Mouse (Mus musculus) limb, embryonic 13.5 days (tissue): ENCODE results near the gene Arhgef17. TPM values are rescaled to one million over a fixed set of nuclear protein-coding genes. Genes with fewer than 3 reads are reported as not detected.

Experiments used
- ATAC-seq: fragments of 200-750 bp; cut with Nextera tagmentation; 2 replicates; pipeline ENCODE4 v1.8.0; 2017; ENCODE audit warnings: low read depth, moderate number of reproducible peaks, moderate TSS enrichment; ENCODE audit not compliant: low FRiP score
- H3K27ac ChIP-seq: fragments of 300-500 bp; sonication (generic); 2 replicates; pipeline ENCODE4 v1.5.1; 2015; ENCODE audit warnings: inconsistent platforms, mild to moderate bottlenecking, moderate library complexity
- H3K27me3 ChIP-seq: fragments of 300-500 bp; sonication (generic); 2 replicates; pipeline ENCODE4 v1.6.1; 2015; ENCODE audit warnings: mild to moderate bottlenecking, inconsistent platforms
- H3K36me3 ChIP-seq: fragments of 300-500 bp; sonication (generic); 2 replicates; pipeline ENCODE4 v1.6.1; 2015; ENCODE audit warnings: inconsistent platforms, mild to moderate bottlenecking, moderate library complexity
- H3K4me1 ChIP-seq: fragments of 300-500 bp; sonication (generic); 2 replicates; pipeline ENCODE4 v1.6.1; 2015; ENCODE audit warnings: inconsistent platforms
- H3K4me2 ChIP-seq: fragments of 300-500 bp; sonication (generic); replicated peaks from 2 replicates; pipeline ENCODE4 v1.6.1; 2015; ENCODE audit warnings: inconsistent platforms, mild to moderate bottlenecking, moderate library complexity
- H3K4me3 ChIP-seq: fragments of 300-500 bp; sonication (generic); 2 replicates; pipeline ENCODE4 v1.5.1; 2015; ENCODE audit warnings: moderate library complexity, mild to moderate bottlenecking, inconsistent platforms
- H3K9ac ChIP-seq: fragments of 300-500 bp; sonication (generic); 2 replicates; pipeline ENCODE4 v1.6.1; 2015; ENCODE audit warnings: mild to moderate bottlenecking, inconsistent platforms
- H3K9me3 ChIP-seq: fragments of 300-500 bp; sonication (generic); 2 replicates; pipeline ENCODE4 v1.6.1; 2016; ENCODE audit warnings: inconsistent platforms
- WGBS: fragments of 180-500 bp; shearing (Covaris S2); methylation state at CpG from one replicate; pipeline ENCODE4 v1.1.7; 2015; 5-methylcytosine and 5-hydroxymethylcytosine counted together
- polyA plus RNA-seq: library from polyadenylated mRNA; unstranded; fragments of >200 nt; fragmentation: Nextera tagmentation; extraction: Ambion mirVana; gene quantifications from 2 replicates; pipeline ENCODE4 v1.2.1, GENCODE M21; 2015

Gene Arhgef17
- polyA plus RNA-seq, 1 experiment from 2014 or later: 8.0 TPM

DNA sequence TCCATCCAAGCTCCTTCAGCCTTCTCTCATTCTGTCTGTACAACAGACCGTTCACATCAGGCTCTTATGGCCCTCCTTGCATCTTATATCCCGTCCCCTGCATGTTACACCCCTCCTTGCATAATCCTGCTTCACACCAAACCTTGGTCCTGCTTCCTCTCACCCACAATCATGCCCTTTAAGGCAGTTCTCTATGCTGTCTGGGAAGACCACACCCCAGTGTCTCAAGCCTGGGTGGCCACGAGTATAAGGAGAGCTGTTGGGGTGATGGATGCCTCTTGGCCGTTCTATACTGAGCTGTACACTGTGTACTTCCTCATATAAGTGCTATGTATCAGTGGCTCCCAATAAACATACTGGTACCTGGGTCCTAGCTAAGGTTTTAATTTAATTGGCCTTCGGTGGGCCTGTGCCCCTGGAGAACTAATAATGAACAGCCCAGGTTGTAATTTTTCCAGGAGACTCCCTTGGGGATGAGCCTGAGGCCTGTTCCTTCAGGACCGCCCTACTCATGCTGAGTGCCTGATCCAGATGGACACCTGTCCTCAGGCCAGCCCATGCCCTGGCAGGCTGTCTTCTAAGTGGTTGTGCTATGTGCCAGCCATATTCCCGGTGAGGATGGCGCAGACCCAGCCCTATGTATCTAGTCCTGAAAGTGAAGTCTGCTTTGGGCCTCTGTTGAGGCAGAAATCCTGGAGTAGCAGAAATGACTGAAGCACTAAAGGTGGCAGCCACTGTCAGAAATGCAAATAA lies 61.9 kb downstream of the Arhgef17 start:
- H3K27ac ChIP-seq: no peak overlapping the region
- H3K4me2 ChIP-seq: no peak overlapping the region
- no peaks in the 10 kb centered on the region for H3K9me3 ChIP-seq
- H3K27me3 ChIP-seq: no peaks in the 10 kb centered on the region
- 81% methylated on average over 8 of the region's 8 CpGs for WGBS
- H3K4me3 ChIP-seq: no peak overlapping the region
- H3K4me1 ChIP-seq: 0 out of 2 replicates have a peak, but pooled peaks cover 6% of the 10 kb centered on the region
- ATAC-seq: no peak
- no peak overlapping the region for H3K9ac ChIP-seq
- H3K36me3 ChIP-seq: peaks cover 46% of the 10 kb centered on the region

DNA sequence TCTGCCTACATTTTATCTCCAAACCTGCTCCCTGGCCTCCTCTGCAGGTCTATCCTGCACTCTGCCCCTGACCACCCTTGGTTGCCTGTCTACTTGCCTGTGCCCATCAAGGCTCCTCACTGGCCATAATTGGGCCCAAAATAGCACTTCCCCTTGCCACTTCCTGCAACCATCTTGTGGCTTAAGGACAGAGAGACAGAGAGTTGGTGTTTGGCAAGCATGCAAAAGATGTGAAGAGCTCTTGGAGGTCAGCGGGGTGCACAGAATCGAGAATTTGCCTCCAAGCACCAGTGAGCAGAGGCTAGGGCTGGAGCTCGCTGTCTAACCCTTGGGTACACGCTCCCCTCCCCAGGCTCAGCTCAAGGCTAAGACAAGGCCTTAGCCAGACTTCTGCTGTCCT lies 63.4 kb downstream of the Arhgef17 start:
- Histone ChIP-seq H3K27me3 (no peaks in the 10 kb centered on the region), H3K27ac (peak overlapping the region; percentile 28; the same call in 1 of the 2 replicates), H3K4me2 (no peak overlapping the region), H3K36me3 (peaks cover 32% of the 10 kb centered on the region), H3K9me3 (no peaks in the 10 kb centered on the region), H3K4me1 (0 out of 2 replicates have a peak, but pooled peaks cover 6% of the 10 kb centered on the region), H3K4me3 (no peak overlapping the region), H3K9ac (no peak overlapping the region)
- WGBS: 77% methylated on average over 4 of the region's 4 CpGs
- ATAC-seq: no peak

DNA sequence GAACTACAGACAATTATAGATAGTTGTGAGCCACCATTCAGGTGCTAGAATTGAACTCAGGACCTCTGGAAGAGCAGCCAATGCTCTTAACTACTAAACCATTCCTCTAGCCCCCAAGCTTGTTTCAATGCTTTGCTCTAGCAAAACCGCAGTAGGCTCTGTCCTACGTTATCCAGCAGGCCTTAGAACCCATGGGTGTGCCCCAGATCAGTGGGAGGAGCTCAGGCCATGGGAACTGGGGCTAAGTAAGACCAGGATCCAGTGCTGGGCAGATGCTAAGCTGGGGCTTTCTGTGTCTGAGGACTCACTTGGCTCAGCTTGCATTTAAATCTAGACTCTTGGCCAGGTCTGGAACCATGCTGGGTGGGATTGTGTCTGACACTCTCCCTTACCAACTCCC lies 64.3 kb downstream of the Arhgef17 start:
- Histone ChIP-seq H3K4me2 (no peak overlapping the region), H3K4me3 (no peak overlapping the region), H3K36me3 (peaks cover 22% of the 10 kb centered on the region), H3K27ac (no peak overlapping the region), H3K9ac (no peak overlapping the region), H3K27me3 (no peaks in the 10 kb centered on the region), H3K9me3 (no peaks in the 10 kb centered on the region), H3K4me1 (0 out of 2 replicates have a peak, but pooled peaks cover 8% of the 10 kb centered on the region)
- ATAC-seq: no peak
- 47% methylated on average over 2 of the region's 2 CpGs for WGBS

DNA sequence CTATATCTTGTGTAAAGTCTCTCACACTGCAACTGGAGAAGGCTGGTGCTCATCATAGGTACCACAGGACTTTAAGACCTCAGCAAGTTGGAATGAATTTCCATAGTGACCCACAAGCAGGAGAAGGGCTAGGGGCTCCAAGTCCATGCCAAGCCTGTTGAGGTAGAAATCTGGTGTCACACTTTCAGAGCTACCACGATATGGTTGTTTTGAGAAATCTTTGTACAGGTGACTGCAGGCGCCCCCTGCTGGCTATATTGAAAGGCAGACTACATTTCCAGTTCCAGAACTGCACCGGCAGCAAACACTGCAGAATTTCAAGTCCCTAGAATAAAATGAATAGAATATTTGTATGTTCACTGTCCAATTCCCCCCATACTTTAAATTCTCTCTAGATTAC lies 65.2 kb downstream of the Arhgef17 start:
- Histone ChIP-seq H3K9ac (no peak overlapping the region), H3K36me3 (peaks cover 13% of the 10 kb centered on the region), H3K27ac (no peak overlapping the region), H3K9me3 (no peaks in the 10 kb centered on the region), H3K27me3 (no peaks in the 10 kb centered on the region), H3K4me2 (no peak overlapping the region), H3K4me3 (no peak overlapping the region), H3K4me1 (peaks cover 15% of the 10 kb centered on the region)
- ATAC-seq: no peak
- 11% methylated on average over 3 of the region's 3 CpGs for WGBS

DNA sequence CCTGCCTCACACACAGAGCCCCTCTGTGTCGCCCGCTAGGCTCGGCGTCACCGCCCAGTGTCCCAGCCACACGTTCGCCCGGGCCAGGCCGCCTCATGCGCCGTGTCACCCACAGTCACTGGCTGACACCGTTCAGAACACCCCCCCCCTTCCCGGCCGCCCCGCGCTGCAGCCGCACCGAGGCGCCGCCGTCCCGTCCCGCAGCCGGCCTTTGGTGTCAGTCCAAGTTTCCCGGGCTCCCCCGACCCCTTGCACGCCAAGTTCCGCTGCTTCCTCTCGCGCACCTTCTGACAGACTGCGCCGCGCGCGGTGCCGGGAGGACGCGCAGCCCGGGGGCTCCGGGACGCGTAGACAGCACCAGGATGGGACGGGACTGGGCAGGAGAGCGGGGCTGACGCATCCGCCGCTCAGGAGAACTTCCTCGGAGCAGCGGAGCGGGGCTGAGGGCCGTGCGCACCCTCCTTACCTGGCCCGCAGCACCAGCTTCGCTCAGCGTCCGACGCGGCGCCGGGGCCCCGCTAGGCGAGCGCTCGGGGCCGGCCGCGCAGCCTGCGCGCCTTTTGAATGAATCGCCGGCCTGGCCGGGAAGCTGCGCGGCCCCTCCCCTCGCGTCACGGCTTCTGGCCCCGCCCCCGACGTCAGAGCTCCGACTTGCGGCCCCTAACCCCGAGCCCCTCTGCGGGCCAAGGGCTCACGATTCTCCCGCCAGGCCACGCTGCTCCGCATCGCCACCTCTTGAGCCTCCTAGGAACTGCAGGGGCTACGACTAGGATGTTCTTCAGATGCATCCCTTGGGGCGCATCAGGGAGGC lies 68.9 kb downstream of the Arhgef17 start, which contains the start of gene Relt:
Gene Relt, minus strand, starts transcription at position 619 of the 811 bp plus-strand sequence.
- Histone ChIP-seq H3K4me2 (peak within 1 kb of the TSS; percentile 98), H3K36me3 (no peaks in the 10 kb centered on the region), H3K27me3 (no peaks in the 10 kb centered on the region), H3K4me3 (peak within 1 kb of the TSS; percentile 77), H3K9ac (peak within 1 kb of the TSS; percentile 81), H3K4me1 (peaks cover 18% of the 10 kb centered on the region), H3K9me3 (no peaks in the 10 kb centered on the region), H3K27ac (peak within 1 kb of the TSS; percentile 69)
- under 1% methylated on average over 91 of the region's 91 CpGs for WGBS
- ATAC-seq: peak; percentile 87

DNA sequence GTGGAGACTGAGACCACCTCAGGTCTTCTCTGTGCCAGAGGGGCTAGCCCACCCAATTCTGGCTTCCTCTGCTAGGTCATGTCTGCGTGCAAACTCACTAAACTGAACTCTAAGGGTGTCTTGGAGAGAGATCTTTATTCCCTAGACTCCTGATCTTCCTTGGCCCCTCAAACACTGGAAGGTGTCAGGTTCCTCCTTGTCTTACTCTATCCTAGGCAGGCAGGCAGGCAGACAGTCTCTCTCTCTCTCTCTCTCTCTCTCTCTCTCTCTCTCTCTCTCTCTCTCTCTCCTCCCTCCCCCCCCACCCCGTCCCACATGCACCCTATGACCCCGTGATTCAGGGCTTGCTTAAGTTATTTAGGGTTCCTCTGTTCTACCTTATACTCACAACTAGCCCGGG lies 69.6 kb downstream of the Arhgef17 start:
- H3K9ac ChIP-seq: peak overlapping the region; percentile 81
- peak overlapping the region; percentile 77 for H3K4me3 ChIP-seq
- H3K36me3 ChIP-seq: no peaks in the 10 kb centered on the region
- H3K9me3 ChIP-seq: no peaks in the 10 kb centered on the region
- WGBS: 10% methylated on average over 4 of the region's 4 CpGs
- ATAC-seq: no peak
- H3K27me3 ChIP-seq: no peaks in the 10 kb centered on the region
- no peak overlapping the region for H3K27ac ChIP-seq
- H3K4me2 ChIP-seq: peak overlapping the region; percentile 98
- H3K4me1 ChIP-seq: peaks cover 25% of the 10 kb centered on the region

DNA sequence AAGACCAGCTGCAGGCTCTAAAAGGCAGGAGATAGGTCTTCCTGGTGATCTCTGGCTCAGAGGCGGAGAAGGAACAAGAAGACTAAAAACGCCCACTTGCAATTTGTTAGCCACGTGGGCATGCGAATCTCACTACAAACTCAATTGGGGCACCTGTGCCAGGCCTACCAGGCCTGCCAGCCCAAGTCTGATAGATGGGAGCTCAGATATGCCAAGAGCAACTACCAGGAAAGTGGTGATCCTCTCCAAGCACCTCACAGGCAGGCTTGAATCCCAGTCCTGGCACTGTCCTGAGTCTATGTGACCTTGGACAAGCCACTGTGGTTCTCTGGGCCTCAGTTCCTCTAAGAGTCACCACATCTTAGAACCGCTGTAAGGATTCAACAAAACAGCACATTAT lies 70.7 kb downstream of the Arhgef17 start:
- ATAC-seq: no peak
- H3K27me3 ChIP-seq: no peaks in the 10 kb centered on the region
- WGBS: 94% methylated on average over 5 of the region's 5 CpGs
- no peak overlapping the region for H3K27ac ChIP-seq
- no peak overlapping the region for H3K4me2 ChIP-seq
- no peaks in the 10 kb centered on the region for H3K9me3 ChIP-seq
- H3K36me3 ChIP-seq: no peaks in the 10 kb centered on the region
- no peak overlapping the region for H3K9ac ChIP-seq
- peaks cover 33% of the 10 kb centered on the region for H3K4me1 ChIP-seq
- no peak overlapping the region for H3K4me3 ChIP-seq

DNA sequence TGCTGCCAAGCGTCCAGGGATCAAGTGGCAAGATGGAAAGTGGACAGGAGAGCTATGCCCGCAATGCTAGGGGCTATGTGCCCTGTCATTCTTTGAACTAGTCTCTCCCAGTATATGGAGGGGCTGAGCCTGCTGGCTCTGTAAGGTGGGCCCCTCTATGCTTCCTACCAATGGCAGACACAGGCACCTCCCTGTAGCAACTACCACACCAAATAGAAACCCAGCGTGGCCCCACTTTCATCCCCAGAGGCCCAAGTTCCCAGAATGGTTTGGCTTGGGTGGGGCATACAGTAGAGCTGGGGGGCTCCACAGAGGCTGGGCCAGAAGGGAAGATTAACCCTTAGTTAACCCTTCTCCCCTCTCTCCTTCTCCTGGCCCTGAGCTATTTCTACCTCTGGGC lies 71.5 kb downstream of the Arhgef17 start:
- Histone ChIP-seq H3K27me3 (no peaks in the 10 kb centered on the region), H3K4me2 (no peak overlapping the region), H3K4me3 (no peak overlapping the region), H3K36me3 (no peaks in the 10 kb centered on the region), H3K27ac (no peak overlapping the region), H3K9ac (no peak overlapping the region), H3K9me3 (no peaks in the 10 kb centered on the region), H3K4me1 (peaks cover 41% of the 10 kb centered on the region)
- no peak for ATAC-seq
- WGBS: 78% methylated on average over 3 of the region's 3 CpGs

DNA sequence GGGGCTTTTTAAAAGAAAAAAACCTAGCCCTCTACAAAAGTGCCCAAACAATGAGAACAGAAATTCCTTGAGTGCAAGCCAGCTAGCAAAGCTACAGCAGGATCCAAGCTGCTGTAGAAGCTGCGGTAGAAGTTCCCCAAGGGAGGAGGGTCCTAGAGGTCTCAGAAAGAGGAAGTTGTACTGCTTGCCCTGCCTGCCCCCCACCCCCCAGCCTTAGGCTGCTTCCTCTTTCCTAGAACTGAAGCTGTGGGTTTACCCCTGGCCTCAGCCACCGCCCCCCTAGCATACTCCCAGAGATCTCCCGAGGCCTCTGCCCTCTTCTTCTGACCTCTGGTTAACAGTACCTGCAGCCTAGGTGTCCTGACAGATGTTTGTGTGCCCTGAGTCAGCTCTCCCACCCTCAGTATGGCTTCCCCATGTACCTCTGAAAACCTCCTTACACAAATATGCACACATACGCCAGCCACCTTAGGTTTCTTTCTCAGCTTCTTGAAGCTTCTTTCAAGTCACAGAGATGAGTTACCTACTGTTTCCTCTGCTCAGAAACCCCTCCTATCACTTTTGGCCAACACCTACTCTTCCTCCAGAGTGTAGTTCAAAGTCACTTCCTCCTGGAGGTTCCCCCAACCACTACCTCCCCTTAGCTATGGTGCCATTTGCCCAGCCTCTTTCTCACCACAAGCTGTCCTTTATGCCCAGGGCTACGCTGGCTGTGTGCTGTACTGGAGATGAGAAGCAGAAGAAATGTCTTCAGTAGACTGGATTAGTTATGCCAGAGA lies 75.9 kb downstream of the Arhgef17 start:
- no peaks in the 10 kb centered on the region for H3K9me3 ChIP-seq
- H3K27ac ChIP-seq: no peak overlapping the region
- H3K9ac ChIP-seq: no peak overlapping the region
- no peak overlapping the region for H3K4me2 ChIP-seq
- no peak overlapping the region for H3K4me3 ChIP-seq
- no peak for ATAC-seq
- no peaks in the 10 kb centered on the region for H3K36me3 ChIP-seq
- H3K4me1 ChIP-seq: peaks cover 72% of the 10 kb centered on the region
- WGBS: 54% methylated on average over 5 of the region's 5 CpGs
- no peaks in the 10 kb centered on the region for H3K27me3 ChIP-seq

DNA sequence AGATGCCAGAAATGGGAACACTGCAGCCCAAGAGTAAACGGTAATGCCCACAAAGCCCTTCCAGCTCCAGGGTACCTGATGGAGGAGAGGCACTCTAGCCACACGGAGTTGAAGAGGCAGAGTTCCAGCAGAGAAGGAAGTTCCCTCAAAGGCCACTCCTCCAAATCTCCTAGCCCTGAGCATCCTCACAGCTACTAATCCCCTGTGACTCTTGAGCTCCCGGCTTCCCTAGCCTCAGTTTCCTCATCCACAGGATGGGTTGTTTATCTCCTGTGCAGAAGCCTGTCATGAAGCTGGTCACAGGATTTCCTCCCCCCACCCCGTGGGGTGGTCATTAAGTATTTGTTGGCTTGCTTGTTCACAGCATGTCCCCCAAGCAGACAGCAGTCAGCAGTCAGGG lies 76.6 kb downstream of the Arhgef17 start:
- H3K4me1 ChIP-seq: peaks cover 69% of the 10 kb centered on the region

DNA sequence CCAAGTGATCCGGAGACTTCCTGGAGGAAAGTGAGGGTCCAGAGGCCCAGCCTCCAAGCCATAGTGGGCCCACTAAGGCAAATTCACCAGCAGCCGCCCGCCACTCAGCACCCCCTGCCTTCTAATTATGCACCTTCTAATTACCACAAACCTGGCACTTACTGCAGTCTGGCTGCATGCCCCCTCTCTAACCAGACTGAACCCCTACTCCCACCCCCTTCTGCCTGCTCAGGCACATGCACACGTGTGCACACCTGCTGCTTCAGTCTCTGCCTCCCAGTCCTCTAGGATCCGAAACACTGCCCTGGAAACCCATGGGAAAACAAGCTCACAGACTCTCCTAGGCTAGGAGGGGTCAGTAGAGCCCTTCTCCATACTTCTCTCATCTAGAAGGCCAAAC lies 77.0 kb downstream of the Arhgef17 start:
- Histone ChIP-seq H3K4me1 (peaks cover 68% of the 10 kb centered on the region), H3K27ac (no peak overlapping the region), H3K36me3 (no peaks in the 10 kb centered on the region), H3K27me3 (no peaks in the 10 kb centered on the region), H3K4me2 (no peak overlapping the region), H3K9ac (0 out of 2 replicates have a peak overlapping the region, but pooled peaks have one; percentile 19), H3K4me3 (no peak overlapping the region), H3K9me3 (no peaks in the 10 kb centered on the region)
- ATAC-seq: peak; percentile 17; the same call in 1 of the 2 replicates
- WGBS: 42% methylated on average over 5 of the region's 5 CpGs

More for the DNA sequence above, 76.6 kb downstream of the Arhgef17 start:
- H3K9me3 ChIP-seq: no peaks in the 10 kb centered on the region
- H3K27me3 ChIP-seq: no peaks in the 10 kb centered on the region
- H3K9ac ChIP-seq: no peak overlapping the region
- no peak overlapping the region for H3K4me2 ChIP-seq
- H3K36me3 ChIP-seq: no peaks in the 10 kb centered on the region
- WGBS: 55% methylated on average over 4 of the region's 4 CpGs
- ATAC-seq: no peak
- no peak overlapping the region for H3K4me3 ChIP-seq
- no peak overlapping the region for H3K27ac ChIP-seq
